Mouse (Mus musculus) megakaryocyte, embryonic 14.5 days (primary cell): ENCODE results near the gene Cd7. TPM values are rescaled to one million over a fixed set of nuclear protein-coding genes. Genes with fewer than 3 reads are reported as not detected.

Experiments
- H3K27me3 ChIP-seq: replicated peaks from 2 replicates; pipeline ENCODE3; 2012; ENCODE audit warnings: inconsistent platforms
- H3K36me3 ChIP-seq: replicated peaks from 2 replicates; pipeline ENCODE3; 2012; ENCODE audit warnings: low read length, inconsistent platforms, mixed read lengths
- H3K4me1 ChIP-seq: 2 replicates; pipeline ENCODE4 v1.6.1; 2012; ENCODE audit warnings: inconsistent platforms
- H3K4me3 ChIP-seq: replicated peaks from 2 replicates; pipeline ENCODE3; 2012; ENCODE audit warnings: moderate library complexity, mild to moderate bottlenecking, inconsistent platforms
- H3K9me3 ChIP-seq: 2 replicates; pipeline ENCODE4 v1.6.1; 2012; ENCODE audit warnings: inconsistent platforms
- FLI1 ChIP-seq: IDR thresholded peaks from 2 replicates; pipeline ENCODE4 v1.6.1; 2012; ENCODE audit warnings: low read length, inconsistent platforms, mixed read lengths
- GATA1 ChIP-seq: IDR thresholded peaks from 3 replicates; pipeline ENCODE4 v1.6.1; 2012; ENCODE audit warnings: mixed read lengths, low read length, inconsistent platforms, borderline replicate concordance
- polyA plus RNA-seq: library from polyadenylated mRNA; stranded (reverse); fragments of >175 nt; gene quantifications from 2 replicates; pipeline ENCODE4 v1.2.3, GENCODE M21; 2012; ENCODE audit warnings: low replicate concordance; ENCODE audit not compliant: insufficient read depth

Cd7 gene
- polyA plus RNA-seq, 1 experiment: 28.5 TPM

DNA sequence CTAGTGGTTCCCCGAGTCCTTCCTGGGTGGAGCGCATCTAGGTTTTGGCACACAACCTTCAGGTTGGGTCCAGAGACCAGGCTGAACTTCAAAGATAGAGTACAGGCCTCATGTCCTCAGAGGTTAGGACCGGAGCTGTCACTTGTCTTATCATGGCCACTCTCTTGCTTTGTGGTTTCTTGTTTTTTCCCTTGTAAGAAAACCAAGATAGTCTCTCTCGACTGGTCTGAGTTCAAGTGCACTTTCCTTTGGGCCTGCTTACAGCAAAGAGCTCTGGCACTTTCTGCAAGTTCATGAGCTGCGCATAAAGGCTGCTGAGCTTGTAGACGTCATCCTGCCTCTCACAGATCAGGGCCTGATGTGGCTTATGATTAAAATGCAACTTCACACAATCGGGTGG lies 12.0 kb downstream of the Cd7 start:
- Histone ChIP-seq H3K4me3 (peak overlapping the region; percentile 68), H3K27me3 (peaks cover 28% of the 10 kb centered on the region), H3K36me3 (no peaks in the 10 kb centered on the region), H3K4me1 (peaks cover 59% of the 10 kb centered on the region), H3K9me3 (no peaks in the 10 kb centered on the region)
- TF ChIP-seq GATA1: no peak
- no peak for TF ChIP-seq FLI1

DNA sequence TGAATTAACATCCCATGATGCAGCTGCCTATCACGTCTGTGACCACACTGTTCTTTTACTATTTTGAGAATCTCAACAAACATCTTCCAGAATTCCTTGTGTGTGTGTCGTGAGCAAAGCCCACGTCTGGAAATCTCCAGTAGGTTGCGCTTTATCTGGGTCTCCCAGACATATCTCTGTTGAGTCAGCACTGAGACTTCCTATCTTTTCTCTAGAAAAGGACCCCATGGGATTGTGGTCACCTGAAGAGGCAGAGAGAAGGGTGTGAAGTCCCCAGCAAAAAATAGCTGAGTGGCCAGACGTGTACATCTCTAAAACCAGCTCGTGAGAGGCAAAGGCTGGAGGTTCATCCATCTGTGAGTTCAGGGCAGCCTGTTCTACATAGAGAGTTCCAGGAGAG lies 15.1 kb downstream of the Cd7 start:
- Histone ChIP-seq H3K9me3 (no peaks in the 10 kb centered on the region), H3K4me3 (no peak overlapping the region), H3K4me1 (peaks cover 66% of the 10 kb centered on the region), H3K27me3 (peaks cover 53% of the 10 kb centered on the region), H3K36me3 (no peaks in the 10 kb centered on the region)
- TF ChIP-seq FLI1 (no peak), GATA1 (no peak)

DNA sequence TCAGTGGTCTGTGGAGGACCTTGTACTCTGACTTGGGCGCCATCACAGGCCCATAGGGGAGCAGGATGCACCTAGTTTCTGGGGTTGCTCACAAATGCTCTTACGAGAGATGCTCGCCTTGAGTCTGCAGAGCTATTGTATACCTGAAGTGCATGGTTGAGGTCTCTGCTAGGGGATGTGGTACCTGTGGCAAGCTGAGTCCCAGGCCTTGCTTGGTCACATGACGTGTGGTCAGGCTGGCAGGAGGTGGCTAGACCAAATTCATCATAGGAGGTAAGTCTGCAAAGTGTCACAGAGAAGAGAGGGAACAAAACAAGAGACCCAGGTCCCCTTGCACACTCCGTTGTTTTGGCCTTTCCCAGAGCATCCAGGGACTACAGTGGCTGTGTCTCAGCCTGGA lies 19.7 kb downstream of the Cd7 start:
- H3K36me3 ChIP-seq: no peaks in the 10 kb centered on the region
- peaks cover 78% of the 10 kb centered on the region for H3K4me1 ChIP-seq
- no peak for TF ChIP-seq FLI1
- no peak for TF ChIP-seq GATA1
- H3K27me3 ChIP-seq: peaks cover 74% of the 10 kb centered on the region
- H3K9me3 ChIP-seq: no peaks in the 10 kb centered on the region
- H3K4me3 ChIP-seq: no peak overlapping the region

DNA sequence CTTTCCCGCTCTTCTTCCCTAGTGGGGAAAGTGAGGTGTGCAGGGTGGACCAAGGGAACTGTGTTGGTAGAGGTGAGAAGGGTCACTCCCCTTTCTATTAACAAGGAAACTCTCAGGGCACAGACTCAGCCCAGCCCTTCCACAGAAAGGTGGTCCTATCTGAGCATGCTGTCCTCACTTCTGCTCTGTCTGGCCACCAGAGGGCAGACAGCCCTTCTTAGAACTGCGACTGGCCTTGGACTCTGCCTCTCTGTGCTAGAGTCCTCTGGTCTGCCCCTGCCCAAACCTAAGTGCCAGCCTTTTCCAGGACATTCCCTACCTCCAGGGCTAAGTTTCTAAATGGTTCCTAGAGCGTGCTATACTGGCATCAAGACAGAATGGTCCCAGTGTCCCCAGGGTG lies 21.5 kb downstream of the Cd7 start:
- Histone ChIP-seq H3K4me3 (no peak overlapping the region), H3K36me3 (no peaks in the 10 kb centered on the region), H3K27me3 (peaks cover 77% of the 10 kb centered on the region), H3K9me3 (no peaks in the 10 kb centered on the region), H3K4me1 (peaks cover 69% of the 10 kb centered on the region)
- TF ChIP-seq GATA1: no peak
- TF ChIP-seq FLI1: no peak

DNA sequence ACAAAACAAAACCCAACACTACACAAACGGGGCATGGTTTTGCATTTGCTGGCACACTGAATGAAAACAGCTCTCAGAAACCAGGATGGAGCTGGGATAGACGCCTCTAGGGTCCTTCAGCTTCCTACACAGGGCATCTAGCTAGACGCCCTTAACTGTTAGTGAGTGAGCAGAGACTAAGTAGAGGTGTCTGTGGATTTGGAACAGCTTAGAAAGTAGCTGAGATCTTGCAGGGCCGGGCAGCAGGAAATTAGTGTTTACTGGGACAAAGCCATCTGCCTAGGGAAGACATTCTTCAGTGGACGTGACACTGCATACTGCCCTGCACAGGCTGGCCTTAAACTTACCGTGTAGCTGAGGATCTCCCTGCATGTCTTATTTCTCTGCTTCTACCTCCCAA lies 23.7 kb downstream of the Cd7 start:
- no peaks in the 10 kb centered on the region for H3K36me3 ChIP-seq
- H3K4me3 ChIP-seq: no peak overlapping the region
- H3K27me3 ChIP-seq: peaks cover 70% of the 10 kb centered on the region
- H3K4me1 ChIP-seq: peaks cover 54% of the 10 kb centered on the region
- TF ChIP-seq GATA1 (no peak), FLI1 (no peak)
- no peaks in the 10 kb centered on the region for H3K9me3 ChIP-seq

DNA sequence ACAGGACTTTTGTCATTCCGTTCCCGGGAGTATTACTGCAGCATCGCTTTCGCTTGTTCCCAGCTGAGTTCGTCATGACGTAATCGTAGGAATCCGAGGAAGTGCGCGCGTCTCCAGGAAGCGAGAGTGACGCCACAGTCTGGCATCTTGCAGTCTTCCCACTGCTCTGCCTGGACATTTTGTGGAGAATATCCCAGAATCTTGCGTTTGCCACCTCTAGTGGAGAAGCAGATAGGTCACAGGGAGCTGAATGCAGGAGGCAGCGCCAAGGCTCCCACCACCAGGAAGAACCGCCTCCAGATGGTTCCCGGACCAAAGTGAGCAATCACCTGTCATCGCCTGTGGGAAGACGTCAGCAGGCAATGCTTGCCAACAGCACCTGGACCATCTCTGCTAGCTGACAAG lies 24.3 kb downstream of the Cd7 start:
- peak overlapping the region; percentile 78 for H3K4me3 ChIP-seq

DNA sequence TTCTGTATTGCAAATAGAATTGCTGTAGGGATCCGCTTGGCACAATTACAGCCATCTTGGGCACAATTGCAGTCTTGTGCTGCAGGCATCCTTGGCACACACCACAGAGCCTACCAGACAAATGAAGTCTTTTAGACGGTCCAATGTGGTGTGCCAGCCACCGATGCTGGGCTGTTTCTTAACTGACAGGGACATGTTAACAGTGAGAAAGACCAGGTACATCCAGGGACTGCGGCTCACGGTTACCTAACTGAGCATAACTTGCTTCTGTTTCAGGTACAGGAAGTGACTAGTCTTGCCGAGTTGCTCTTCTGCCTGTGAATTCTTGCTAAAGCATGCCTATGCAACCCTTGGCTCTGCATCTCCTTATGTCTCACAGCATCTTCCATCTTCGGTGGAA lies 25.6 kb downstream of the Cd7 start:
- Histone ChIP-seq H3K4me1 (peaks cover 41% of the 10 kb centered on the region), H3K4me3 (no peak overlapping the region), H3K36me3 (no peaks in the 10 kb centered on the region), H3K27me3 (peaks cover 57% of the 10 kb centered on the region), H3K9me3 (no peaks in the 10 kb centered on the region)
- TF ChIP-seq GATA1 (no peak), FLI1 (no peak)

More for the DNA sequence above, 24.3 kb downstream of the Cd7 start:
- no peaks in the 10 kb centered on the region for H3K36me3 ChIP-seq
- H3K9me3 ChIP-seq: no peaks in the 10 kb centered on the region
- H3K4me1 ChIP-seq: peaks cover 52% of the 10 kb centered on the region
- no peak for TF ChIP-seq FLI1
- peaks cover 65% of the 10 kb centered on the region for H3K27me3 ChIP-seq

DNA sequence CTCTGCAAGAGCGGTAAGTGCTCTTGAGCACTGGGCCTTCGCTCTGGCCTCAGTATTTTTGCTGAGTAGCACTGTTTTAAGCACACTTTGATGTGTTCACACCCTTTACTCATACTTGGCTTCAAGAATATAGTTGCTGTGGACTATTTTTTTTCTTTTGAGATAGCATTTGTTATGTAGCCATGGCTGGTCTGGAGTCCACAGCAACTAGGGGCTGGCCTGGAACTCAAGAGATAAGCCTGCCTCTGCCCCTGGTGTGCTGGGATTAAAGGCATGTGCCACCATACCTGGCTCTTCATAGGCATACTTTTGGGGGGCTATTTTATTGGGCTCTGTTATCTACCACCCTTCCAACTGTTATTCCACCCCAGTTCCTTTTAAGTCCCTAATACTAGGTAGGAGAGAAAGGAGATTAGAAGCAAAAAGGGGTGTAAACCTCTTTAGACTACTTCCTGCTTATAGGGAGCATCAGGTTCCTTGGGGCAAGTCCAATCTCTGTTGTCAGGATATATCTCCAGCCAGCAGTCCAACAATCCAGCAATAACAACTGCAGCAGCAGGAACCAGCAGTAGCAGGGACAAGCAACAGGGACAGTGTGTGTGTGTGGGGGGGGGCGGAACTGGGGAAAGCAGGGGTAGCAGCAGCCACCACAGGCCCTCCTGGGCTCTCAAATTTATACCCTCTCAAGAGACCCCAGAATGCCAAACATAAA lies 29.0 kb downstream of the Cd7 start:
- Histone ChIP-seq H3K9me3 (no peaks in the 10 kb centered on the region), H3K27me3 (peaks cover 50% of the 10 kb centered on the region), H3K4me3 (no peak overlapping the region), H3K36me3 (no peaks in the 10 kb centered on the region), H3K4me1 (peaks cover 28% of the 10 kb centered on the region)
- TF ChIP-seq GATA1 (no peak), FLI1 (no peak)

DNA sequence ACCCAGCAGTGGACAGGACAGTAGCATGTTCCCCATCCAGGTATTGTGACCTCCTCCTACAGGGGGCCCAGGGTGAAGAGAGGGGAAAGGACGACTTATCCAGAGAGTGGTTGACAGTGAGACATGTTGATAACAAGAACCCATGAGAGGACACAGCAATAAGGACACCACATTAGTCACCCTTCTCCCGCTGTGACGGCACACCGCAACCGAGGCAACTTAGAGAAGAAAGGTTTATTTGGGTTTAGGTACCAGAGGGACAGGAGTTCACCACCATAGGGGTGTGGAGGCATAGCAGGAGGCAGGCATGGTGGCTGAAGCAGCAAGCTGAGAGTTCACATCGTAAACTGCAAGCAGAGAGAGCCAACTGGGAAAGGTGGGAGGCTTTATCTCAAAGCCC lies 33.0 kb downstream of the Cd7 start:
- no peak overlapping the region for H3K4me3 ChIP-seq
- peaks cover 40% of the 10 kb centered on the region for H3K4me1 ChIP-seq
- peaks cover 19% of the 10 kb centered on the region for H3K27me3 ChIP-seq
- H3K9me3 ChIP-seq: peaks cover 4% of the 10 kb centered on the region
- TF ChIP-seq GATA1 (no peak), FLI1 (no peak)
- peaks cover 4% of the 10 kb centered on the region for H3K36me3 ChIP-seq

DNA sequence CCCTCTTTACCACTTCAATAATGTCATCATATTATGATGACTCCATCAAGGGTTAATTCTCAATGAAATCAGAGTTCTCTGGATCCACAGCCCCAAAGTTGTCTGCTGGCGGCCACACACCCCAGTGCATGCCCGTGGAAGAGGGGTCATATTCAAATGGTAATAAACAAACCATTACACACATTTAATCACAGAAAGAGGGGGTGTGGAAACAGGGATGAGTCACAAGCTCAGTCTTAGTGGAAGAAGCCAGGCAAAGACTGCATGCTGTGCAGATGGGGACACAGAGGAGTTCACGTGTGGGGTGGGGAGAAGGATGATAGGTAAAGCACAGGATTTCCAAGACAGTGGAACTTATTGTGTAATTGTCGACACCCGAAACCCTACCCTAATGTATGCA lies 34.9 kb downstream of the Cd7 start:
- peaks cover 7% of the 10 kb centered on the region for H3K36me3 ChIP-seq
- peaks cover 37% of the 10 kb centered on the region for H3K4me1 ChIP-seq
- no peak for TF ChIP-seq FLI1
- TF ChIP-seq GATA1: no peak
- peaks cover 16% of the 10 kb centered on the region for H3K27me3 ChIP-seq
- no peak overlapping the region for H3K4me3 ChIP-seq
- H3K9me3 ChIP-seq: peaks cover 8% of the 10 kb centered on the region
